Mouse (Mus musculus): ENCODE results near the gene Hapln2.

Hapln2 gene

GRCm38 (mm10) chr3:87980085-87980484 lies 47.3 kb downstream of the Hapln2 start:
- no peak for DNase-seq

DNA sequence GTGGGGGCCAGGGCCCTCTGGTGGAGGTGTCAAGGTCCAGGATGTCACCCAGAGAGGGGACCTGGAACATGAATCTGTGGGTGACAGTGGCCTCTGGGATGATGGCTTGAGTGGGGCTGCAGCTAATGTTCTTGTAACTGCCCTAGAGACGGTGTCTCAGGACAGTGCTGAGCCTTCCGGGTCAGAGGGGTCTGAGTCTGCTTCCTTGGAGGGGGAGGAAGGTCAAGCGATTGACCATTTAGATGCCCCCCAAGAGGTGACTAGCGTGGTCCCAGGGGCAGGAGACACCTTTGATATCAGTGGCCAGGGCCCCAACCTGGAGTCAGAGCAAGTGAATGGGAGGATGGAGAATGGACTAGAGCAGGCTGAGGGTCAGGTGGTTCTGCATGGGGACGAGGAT lies 47.9 kb downstream of the Hapln2 start:
- no peak for DNase-seq

- no peak for DNase-seq
Measured at GRCm38 (mm10) chr3:87974381-87974987, 52.9 kb downstream of the Hapln2 start.

- DNase-seq: no peak
Measured at GRCm38 (mm10) chr3:87973593-87974380, 53.6 kb downstream of the Hapln2 start.

- DNase-seq: no peak
Measured at GRCm38 (mm10) chr3:87972776-87973175, 54.6 kb downstream of the Hapln2 start.

DNA sequence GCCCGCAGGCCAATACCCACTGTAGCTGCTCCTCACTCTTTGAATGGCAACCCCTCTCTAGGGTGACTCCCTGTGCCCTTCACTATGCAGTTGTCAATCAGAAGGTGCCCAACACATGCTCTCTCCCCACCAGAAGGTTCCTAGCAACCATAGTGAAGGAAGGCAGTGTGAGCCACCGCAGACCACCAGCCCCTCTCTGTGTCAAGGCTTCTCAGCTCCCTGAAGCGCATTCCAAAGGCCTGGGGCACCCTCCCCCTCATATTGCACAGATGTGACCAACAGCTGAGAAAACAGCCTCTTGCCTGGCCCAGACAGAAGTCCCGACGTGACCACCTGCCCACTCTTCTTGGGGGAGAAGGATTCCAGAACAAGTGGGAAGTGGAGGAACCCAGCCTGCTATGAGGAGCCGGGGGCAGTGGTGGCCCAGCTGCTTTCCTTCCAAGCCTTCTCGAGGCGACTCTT lies 55.1 kb downstream of the Hapln2 start:
- no peak for DNase-seq
